Mouse (Mus musculus): ENCODE measurements around the gene Dlx2. TPM values are rescaled to one million over a fixed set of nuclear protein-coding genes. Genes with fewer than 3 reads are reported as not detected.

Dlx2 gene
- polyA plus RNA-seq (2015; fragmentation: Nextera tagmentation; extraction: Ambion mirVana) = 0.20 and 2.0 TPM in 2 replicates

DNA sequence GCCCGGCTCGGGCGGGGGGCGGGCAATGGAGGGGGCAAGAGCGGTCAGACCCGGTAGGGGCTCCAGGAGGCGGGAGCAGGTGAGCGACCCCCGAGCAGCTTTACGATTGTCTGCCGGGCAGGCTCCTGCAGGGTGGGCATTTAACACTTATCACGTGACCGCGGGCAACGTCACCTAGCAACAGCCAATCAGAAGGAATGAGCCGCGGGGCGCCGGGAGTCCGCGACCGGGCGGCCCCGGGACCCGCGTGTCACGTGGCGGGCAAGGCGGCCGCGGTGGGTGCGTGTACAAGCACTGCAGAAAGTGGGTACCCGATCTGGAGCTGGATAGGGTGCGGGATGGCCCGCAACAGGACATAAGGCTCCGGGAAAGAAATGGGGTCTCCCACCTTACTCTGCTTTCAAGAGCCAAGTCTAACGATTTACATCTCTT, at the start of gene Dlx2:
Dlx2 (minus strand) TSS at position 115 of the 432 bp plus-strand sequence.
- Histone ChIP-seq H3K4me1 (ENCODE audit: control insufficient read depth, insufficient read depth, low read depth, low read length) (peaks cover 16% of the 10 kb centered on the region), H3K4me2 (ENCODE audit: low read length) (peak within 1 kb of the TSS; percentile 90), H3K27ac (ENCODE audit: low read depth, low read length) (no peak within 1 kb of the TSS), H3K36me3 (ENCODE audit: control insufficient read depth, insufficient read depth, low read length) (no peaks in the 10 kb centered on the region), H3K9ac (ENCODE audit: low read depth, low read length) (peak within 1 kb of the TSS; percentile 45), H3K9me3 (ENCODE audit: control insufficient read depth, low read length) (no peaks in the 10 kb centered on the region), H3K27me3 (replicated peaks; ENCODE audit: control insufficient read depth, insufficient read depth, low read length) (peaks cover 58% of the 10 kb centered on the region), H3K4me3 (ENCODE audit: low read length) (peak within 1 kb of the TSS; percentile 47)
- WGBS = 0% methylated on average over 36 of the region's 37 CpGs
- ATAC-seq = peak; percentile 61

GRCm38 (mm10) chr2:71594466-71594865, 47.9 kb upstream of the Dlx2 start:
- H3K27ac ChIP-seq (ENCODE audit: low read depth, low read length) = no peak overlapping the region

DNA sequence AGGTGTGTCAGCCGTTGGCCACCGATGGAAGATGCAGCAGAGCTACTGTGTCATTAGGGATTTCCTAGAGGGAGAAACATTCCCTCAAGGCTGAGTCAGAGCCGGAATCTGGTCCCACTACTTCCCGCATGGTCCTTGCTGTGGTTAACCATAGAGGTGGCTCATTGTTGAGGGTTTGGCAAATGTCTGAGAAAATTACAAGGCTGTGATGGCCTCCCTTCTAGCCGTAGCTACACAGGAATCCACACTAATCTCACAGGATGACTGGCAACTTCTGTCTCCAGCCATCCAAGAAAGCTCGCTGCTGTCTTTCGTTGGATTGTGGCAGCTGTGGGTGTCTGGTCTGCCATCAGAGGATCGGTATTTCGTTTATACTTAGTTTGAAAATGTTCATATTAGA, 42.6 kb upstream of the Dlx2 start:
- 90% methylated on average over 9 of the region's 9 CpGs for WGBS
- Histone ChIP-seq H3K4me3 (ENCODE audit: low read length) (no peak overlapping the region), H3K4me2 (ENCODE audit: low read length) (no peak overlapping the region), H3K36me3 (ENCODE audit: control insufficient read depth, insufficient read depth, low read length) (no peaks in the 10 kb centered on the region), H3K9ac (ENCODE audit: low read depth, low read length) (no peak overlapping the region), H3K27ac (ENCODE audit: low read depth, low read length) (no peak overlapping the region), H3K4me1 (ENCODE audit: control insufficient read depth, insufficient read depth, low read depth, low read length) (no peaks in the 10 kb centered on the region), H3K27me3 (replicated peaks; ENCODE audit: control insufficient read depth, insufficient read depth, low read length) (no peaks in the 10 kb centered on the region), H3K9me3 (ENCODE audit: control insufficient read depth, low read length) (no peaks in the 10 kb centered on the region)
- ATAC-seq = no peak

More at GRCm38 (mm10) chr2:71594466-71594865, 47.9 kb upstream of the Dlx2 start:
- 76% methylated on average over 7 of the region's 7 CpGs for WGBS
- no peak for ATAC-seq
- Histone ChIP-seq H3K27me3 (replicated peaks; ENCODE audit: control insufficient read depth, insufficient read depth, low read length) (no peaks in the 10 kb centered on the region), H3K4me1 (ENCODE audit: control insufficient read depth, insufficient read depth, low read depth, low read length) (no peaks in the 10 kb centered on the region), H3K4me3 (ENCODE audit: low read length) (no peak overlapping the region), H3K36me3 (ENCODE audit: control insufficient read depth, insufficient read depth, low read length) (no peaks in the 10 kb centered on the region), H3K9ac (ENCODE audit: low read depth, low read length) (no peak overlapping the region), H3K4me2 (ENCODE audit: low read length) (no peak overlapping the region), H3K9me3 (ENCODE audit: control insufficient read depth, low read length) (no peaks in the 10 kb centered on the region)

GRCm38 (mm10) chr2:71581488-71581887, 34.9 kb upstream of the Dlx2 start:
- H3K9me3 ChIP-seq (ENCODE audit: control insufficient read depth, low read length) = no peaks in the 10 kb centered on the region
- no peak overlapping the region for H3K27ac ChIP-seq (ENCODE audit: low read depth, low read length)
- WGBS = 60% methylated on average over 5 of the region's 5 CpGs
- no peaks in the 10 kb centered on the region; the same call in 1 of the 2 replicates for H3K27me3 ChIP-seq (replicated peaks; ENCODE audit: control insufficient read depth, insufficient read depth, low read length)
- H3K4me1 ChIP-seq (ENCODE audit: control insufficient read depth, insufficient read depth, low read depth, low read length) = no peaks in the 10 kb centered on the region
- peak; percentile 61 for ATAC-seq
- H3K36me3 ChIP-seq (ENCODE audit: control insufficient read depth, insufficient read depth, low read length) = no peaks in the 10 kb centered on the region
- H3K9ac ChIP-seq (ENCODE audit: low read depth, low read length) = peak overlapping the region; percentile 80
- H3K4me3 ChIP-seq (ENCODE audit: low read length) = peak overlapping the region; percentile 63
- H3K4me2 ChIP-seq (ENCODE audit: low read length) = peak overlapping the region; percentile 94

DNA sequence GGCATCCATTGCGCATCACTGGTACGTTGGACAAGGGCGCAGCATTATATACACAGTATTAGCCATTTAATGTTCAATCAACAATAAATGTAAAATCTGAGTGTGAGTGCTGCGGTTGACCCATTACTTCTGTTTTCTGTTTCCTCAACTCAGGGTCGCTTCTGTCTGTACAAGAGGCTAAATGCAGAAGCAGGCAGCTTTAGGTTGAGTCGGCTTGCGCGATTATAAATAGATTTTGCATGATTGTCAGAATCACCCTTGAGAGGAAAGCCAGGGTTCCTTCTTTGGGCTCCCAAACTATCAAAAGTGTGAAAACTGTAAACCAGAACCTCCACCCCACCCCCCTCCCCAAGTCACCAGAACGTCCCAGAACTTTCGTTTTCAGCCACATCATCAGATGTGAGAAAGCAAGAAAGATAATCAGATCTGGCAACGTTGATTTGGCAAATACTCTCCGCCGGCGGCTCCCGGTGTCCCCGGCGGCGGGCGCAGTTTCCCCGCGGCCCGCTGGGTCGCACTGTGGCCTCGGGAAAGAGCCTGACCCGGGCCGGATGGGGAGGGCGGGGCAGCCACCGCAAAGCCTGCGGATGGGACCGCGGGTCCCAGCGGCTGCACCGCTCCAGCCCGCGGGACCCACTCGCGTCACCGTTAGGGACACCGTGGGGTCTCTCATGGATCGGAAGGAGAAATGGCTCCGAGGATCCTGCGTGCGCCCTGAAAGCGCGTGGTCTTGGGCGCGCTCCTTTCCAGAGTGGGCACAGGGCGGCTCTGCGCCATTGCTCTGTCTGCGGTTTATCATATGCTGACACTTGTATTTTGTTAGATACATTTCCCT, 34.3 kb upstream of the Dlx2 start:
- WGBS = 10% methylated on average over 50 of the region's 50 CpGs

GRCm38 (mm10) chr2:71577059-71577458, 30.5 kb upstream of the Dlx2 start:
- no peaks in the 10 kb centered on the region for H3K4me1 ChIP-seq (ENCODE audit: control insufficient read depth, insufficient read depth, low read depth, low read length)
- H3K9me3 ChIP-seq (ENCODE audit: control insufficient read depth, low read length) = no peaks in the 10 kb centered on the region
- no peak overlapping the region for H3K27ac ChIP-seq (ENCODE audit: low read depth, low read length)
- H3K36me3 ChIP-seq (ENCODE audit: control insufficient read depth, insufficient read depth, low read length) = no peaks in the 10 kb centered on the region
- no peak for ATAC-seq
- H3K9ac ChIP-seq (ENCODE audit: low read depth, low read length) = no peak overlapping the region
- H3K27me3 ChIP-seq (replicated peaks; ENCODE audit: control insufficient read depth, insufficient read depth, low read length) = no peaks in the 10 kb centered on the region; the same call in 1 of the 2 replicates
- no peak overlapping the region for H3K4me2 ChIP-seq (ENCODE audit: low read length)
- WGBS = 99% methylated on average over 2 of the region's 2 CpGs
- no peak overlapping the region for H3K4me3 ChIP-seq (ENCODE audit: low read length)

More for the DNA sequence above, 34.3 kb upstream of the Dlx2 start:
- peak; percentile 93 for ATAC-seq
- Histone ChIP-seq H3K27me3 (replicated peaks; ENCODE audit: control insufficient read depth, insufficient read depth, low read length) (no peaks in the 10 kb centered on the region; the same call in 1 of the 2 replicates), H3K4me1 (ENCODE audit: control insufficient read depth, insufficient read depth, low read depth, low read length) (no peaks in the 10 kb centered on the region), H3K9ac (ENCODE audit: low read depth, low read length) (peak overlapping the region; percentile 80), H3K4me3 (ENCODE audit: low read length) (peak overlapping the region; percentile 63), H3K27ac (ENCODE audit: low read depth, low read length) (no peak overlapping the region), H3K9me3 (ENCODE audit: control insufficient read depth, low read length) (no peaks in the 10 kb centered on the region), H3K36me3 (ENCODE audit: control insufficient read depth, insufficient read depth, low read length) (no peaks in the 10 kb centered on the region), H3K4me2 (ENCODE audit: low read length) (peak overlapping the region; percentile 94)

DNA sequence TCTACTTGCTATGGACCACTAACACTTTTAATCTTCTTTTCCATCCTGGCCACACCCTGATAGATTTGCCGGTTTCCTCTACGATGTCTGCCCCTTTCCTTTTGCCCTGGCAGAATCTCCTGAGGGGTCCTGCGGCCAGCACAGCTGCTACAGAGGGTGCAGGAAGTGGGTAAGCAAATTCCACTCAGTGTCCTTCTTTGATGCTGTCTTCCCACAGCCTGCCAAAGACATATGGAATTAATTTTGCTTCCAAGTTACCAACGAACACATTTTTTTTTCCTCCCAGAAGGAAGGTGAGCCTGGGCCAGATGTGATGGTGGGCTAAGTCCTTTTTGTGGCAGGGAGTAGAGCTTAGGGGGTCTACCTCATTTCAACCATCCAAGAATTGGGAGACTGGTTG, 27.2 kb upstream of the Dlx2 start:
- 85% methylated on average over 4 of the region's 4 CpGs for WGBS
- Histone ChIP-seq H3K4me1 (ENCODE audit: control insufficient read depth, insufficient read depth, low read depth, low read length) (no peaks in the 10 kb centered on the region), H3K27ac (ENCODE audit: low read depth, low read length) (no peak overlapping the region), H3K9me3 (ENCODE audit: control insufficient read depth, low read length) (no peaks in the 10 kb centered on the region), H3K4me3 (ENCODE audit: low read length) (no peak overlapping the region), H3K9ac (ENCODE audit: low read depth, low read length) (no peak overlapping the region), H3K4me2 (ENCODE audit: low read length) (no peak overlapping the region), H3K27me3 (replicated peaks; ENCODE audit: control insufficient read depth, insufficient read depth, low read length) (no peaks in the 10 kb centered on the region), H3K36me3 (ENCODE audit: control insufficient read depth, insufficient read depth, low read length) (no peaks in the 10 kb centered on the region)
- no peak for ATAC-seq

GRCm38 (mm10) chr2:71566466-71566865, 19.9 kb upstream of the Dlx2 start:
- no peaks in the 10 kb centered on the region for H3K27me3 ChIP-seq (replicated peaks; ENCODE audit: control insufficient read depth, insufficient read depth, low read length)
- H3K9ac ChIP-seq (ENCODE audit: low read depth, low read length) = no peak overlapping the region
- H3K4me3 ChIP-seq (ENCODE audit: low read length) = no peak overlapping the region
- H3K36me3 ChIP-seq (ENCODE audit: control insufficient read depth, insufficient read depth, low read length) = no peaks in the 10 kb centered on the region
- ATAC-seq = no peak
- WGBS = 87% methylated on average over 9 of the region's 9 CpGs
- no peaks in the 10 kb centered on the region for H3K9me3 ChIP-seq (ENCODE audit: control insufficient read depth, low read length)
- H3K27ac ChIP-seq (ENCODE audit: low read depth, low read length) = no peak overlapping the region
- no peak overlapping the region for H3K4me2 ChIP-seq (ENCODE audit: low read length)
- H3K4me1 ChIP-seq (ENCODE audit: control insufficient read depth, insufficient read depth, low read depth, low read length) = no peaks in the 10 kb centered on the region

DNA sequence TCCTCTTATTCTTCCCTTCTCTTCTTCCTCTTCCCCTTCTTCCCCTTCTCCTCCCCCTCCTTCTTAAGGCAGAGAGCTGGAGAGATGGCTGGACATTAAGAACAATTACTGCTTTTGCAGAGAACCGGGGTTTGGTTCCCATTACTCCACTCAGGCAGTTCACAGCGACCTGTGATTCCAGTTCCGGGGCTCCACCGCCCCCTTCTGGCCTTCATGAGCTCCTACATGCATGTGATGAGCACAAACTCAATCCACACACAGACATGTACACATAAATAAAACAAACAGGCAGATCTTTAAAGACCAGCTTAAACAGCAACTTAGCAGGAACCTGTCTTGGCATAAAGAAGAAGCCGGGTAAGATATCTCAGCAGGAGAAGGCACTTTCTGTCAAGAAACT, 9.5 kb upstream of the Dlx2 start:
- Histone ChIP-seq H3K4me2 (ENCODE audit: low read length) (no peak overlapping the region), H3K9me3 (ENCODE audit: control insufficient read depth, low read length) (no peaks in the 10 kb centered on the region), H3K9ac (ENCODE audit: low read depth, low read length) (no peak overlapping the region), H3K27me3 (replicated peaks; ENCODE audit: control insufficient read depth, insufficient read depth, low read length) (peaks cover 20% of the 10 kb centered on the region), H3K4me1 (ENCODE audit: control insufficient read depth, insufficient read depth, low read depth, low read length) (no peaks in the 10 kb centered on the region), H3K4me3 (ENCODE audit: low read length) (no peak overlapping the region), H3K36me3 (ENCODE audit: control insufficient read depth, insufficient read depth, low read length) (no peaks in the 10 kb centered on the region), H3K27ac (ENCODE audit: low read depth, low read length) (no peak overlapping the region)
- ATAC-seq = no peak
- WGBS = 66% methylated on average over 5 of the region's 5 CpGs

Data from hindbrain, embryonic 16.5 days (tissue).